Mouse (Mus musculus) 3T3-L1 (cell line): ENCODE data around the gene Ly75.

Source experiments
- DNase-seq: peaks from one replicate; pipeline ENCODE4 v3.0.0-alpha.2; 2015; ENCODE audit warnings: low read depth, low spot score

The Ly75 gene

GRCm38 (mm10) chr2:60326948-60327347 is 56.2 kb downstream of the Ly75 start:
- DNase-seq, result no peak

GRCm38 (mm10) chr2:60323411-60323810 is 59.7 kb downstream of the Ly75 start:
- DNase-seq, result peak; percentile 59

- DNase-seq, result no peak
These were observed 60.9 kb downstream of the Ly75 start for GRCm38 (mm10) chr2:60322031-60322726.

GRCm38 (mm10) chr2:60303796-60304195 is 79.3 kb downstream of the Ly75 start:
- peak; percentile 35 for DNase-seq

GRCm38 (mm10) chr2:60299323-60299722 is 83.8 kb downstream of the Ly75 start:
- no peak for DNase-seq

- DNase-seq, result no peak
These were observed 84.8 kb downstream of the Ly75 start for GRCm38 (mm10) chr2:60298266-60298665.

- no peak for DNase-seq
These were observed 91.7 kb downstream of the Ly75 start for GRCm38 (mm10) chr2:60291381-60291780.

GRCm38 (mm10) chr2:60289451-60289850 is 93.7 kb downstream of the Ly75 start:
- peak; percentile 25 for DNase-seq

- no peak for DNase-seq
These were observed 94.5 kb downstream of the Ly75 start for GRCm38 (mm10) chr2:60288606-60289005.

GRCm38 (mm10) chr2:60285107-60285617 is 97.9 kb downstream of the Ly75 start:
- DNase-seq, result peak; percentile 24

- no peak for DNase-seq
These were observed 98.7 kb downstream of the Ly75 start, which contains the start of gene Cd302 for GRCm38 (mm10) chr2:60284467-60284821. Gene Cd302, minus strand, starts transcription at chr2:60284488.

GRCm38 (mm10) chr2:60283751-60284466 is 99.2 kb downstream of the Ly75 start:
- peak; percentile 55 for DNase-seq

- peak; percentile 47 for DNase-seq
These were observed 99.8 kb downstream of the Ly75 start for GRCm38 (mm10) chr2:60283208-60283750.

GRCm38 (mm10) chr2:60282625-60283024 is 100.5 kb downstream of the Ly75 start:
- no peak for DNase-seq

- no peak for DNase-seq
These were observed 104.5 kb downstream of the Ly75 start for GRCm38 (mm10) chr2:60278627-60279026.

GRCm38 (mm10) chr2:60269856-60270479 is 113.1 kb downstream of the Ly75 start:
- no peak for DNase-seq

GRCm38 (mm10) chr2:60267567-60267966 is 115.5 kb downstream of the Ly75 start:
- DNase-seq, result peak; percentile 45

- no peak for DNase-seq
These were observed 122.3 kb downstream of the Ly75 start for GRCm38 (mm10) chr2:60260621-60261350.

- no peak for DNase-seq
These were observed 123.9 kb downstream of the Ly75 start for GRCm38 (mm10) chr2:60259186-60259585.

GRCm38 (mm10) chr2:60256751-60257150 is 126.4 kb downstream of the Ly75 start:
- DNase-seq, result no peak

- no peak for DNase-seq
These were observed 129.6 kb downstream of the Ly75 start for GRCm38 (mm10) chr2:60253506-60253905.
